Mouse (Mus musculus) liver, adult 2 months (tissue): ENCODE measurements around the gene Map3k12. TPM values are rescaled to one million over a fixed set of nuclear protein-coding genes. Genes with fewer than 3 reads are reported as not detected.

Source experiments
- DNase-seq: peaks from one replicate; pipeline ENCODE4 v3.0.0-alpha.2; 2011; ENCODE audit warnings: low read depth, low spot score; ENCODE audit errors: extremely low read depth
- H3K27ac ChIP-seq: fragments of 200-500 bp; replicated peaks from 2 replicates; pipeline ENCODE4 v1.5.1; 2012; ENCODE audit warnings: low read depth, mild to moderate bottlenecking, control low read depth, inconsistent platforms, low read length; ENCODE audit not compliant: insufficient read depth
- H3K27me3 ChIP-seq: fragments of 200-500 bp; 2 replicates; pipeline ENCODE4 v1.6.1; 2012; ENCODE audit warnings: mild to moderate bottlenecking, moderate library complexity, low read length, inconsistent platforms; ENCODE audit not compliant: control insufficient read depth, insufficient read depth
- H3K36me3 ChIP-seq: fragments of 200-500 bp; 2 replicates; pipeline ENCODE4 v1.6.1; 2012; ENCODE audit warnings: low read length, inconsistent platforms; ENCODE audit not compliant: control insufficient read depth, insufficient read depth
- H3K4me1 ChIP-seq: fragments of 200-500 bp; 2 replicates; pipeline ENCODE4 v1.6.1; 2011; ENCODE audit warnings: low read length; ENCODE audit not compliant: control insufficient read depth, insufficient read depth
- H3K4me3 ChIP-seq: fragments of 200-500 bp; 2 replicates; pipeline ENCODE4 v1.5.1; 2011; ENCODE audit warnings: low read depth, mild to moderate bottlenecking, control low read depth, low read length, moderate library complexity; ENCODE audit not compliant: insufficient read depth
- H3K79me2 ChIP-seq: fragments of 200-500 bp; 2 replicates; pipeline ENCODE4 v1.6.1; 2012; ENCODE audit warnings: inconsistent platforms, mild to moderate bottlenecking, low read length, moderate library complexity; ENCODE audit not compliant: control insufficient read depth, insufficient read depth
- H3K9ac ChIP-seq: fragments of 200-500 bp; 2 replicates; pipeline ENCODE4 v1.6.1; 2012; ENCODE audit warnings: low read depth, mild to moderate bottlenecking, control low read depth, inconsistent platforms, low read length
- CTCF ChIP-seq: fragments of 200-500 bp; IDR thresholded peaks from 2 replicates; pipeline ENCODE4 v1.5.1; 2011; ENCODE audit warnings: low read depth, low read length, control low read depth
- POLR2A ChIP-seq: fragments of 200-500 bp; IDR thresholded peaks from 2 replicates; pipeline ENCODE4 v1.6.1; 2011; ENCODE audit warnings: low read length, control low read depth; ENCODE audit not compliant: insufficient read depth; ENCODE audit errors: extremely low read depth
- WGBS: fragments of 180-500 bp; shearing (Covaris S2); methylation state at CpG from one replicate; pipeline ENCODE4 v1.1.7; 2018; 5-methylcytosine and 5-hydroxymethylcytosine counted together
- polyA plus RNA-seq: library from polyadenylated mRNA; depleted of rRNA; stranded (reverse); fragments of >200 nt; gene quantifications from 2 replicates; pipeline ENCODE4 v1.2.3, GENCODE M21; 2012
- total RNA-seq: library from RNA; depleted of rRNA; stranded (reverse); fragments of >200 nt; gene quantifications from 2 replicates; pipeline ENCODE4 v1.2.3, GENCODE M21; 2014

The Map3k12 gene
- total and polyA plus RNA-seq, 2 experiments, result 0.43 to 0.46 TPM

- no peak overlapping the region for H3K9ac ChIP-seq
- H3K4me3 ChIP-seq, result no peak overlapping the region
- H3K4me1 ChIP-seq, result peaks cover 4% of the 10 kb centered on the region
- H3K79me2 ChIP-seq, result no peaks in the 10 kb centered on the region
- DNase-seq, result no peak
- peaks cover 5% of the 10 kb centered on the region for H3K36me3 ChIP-seq
- no peaks in the 10 kb centered on the region for H3K27me3 ChIP-seq
- H3K27ac ChIP-seq, result no peak overlapping the region
- TF ChIP-seq CTCF (no peak), POLR2A (no peak)
Measured at GRCm38 (mm10) chr15:102507561-102507960, 9.3 kb downstream of the Map3k12 start.

GRCm38 (mm10) chr15:102506864-102507263 is 10.0 kb downstream of the Map3k12 start:
- no peak for DNase-seq
- H3K36me3 ChIP-seq, result peaks cover 5% of the 10 kb centered on the region
- no peak overlapping the region for H3K27ac ChIP-seq
- no peak overlapping the region for H3K9ac ChIP-seq
- no peaks in the 10 kb centered on the region for H3K79me2 ChIP-seq
- peaks cover 4% of the 10 kb centered on the region for H3K4me1 ChIP-seq
- H3K4me3 ChIP-seq, result no peak overlapping the region
- WGBS, result 94% methylated on average over 1 of the region's 1 CpGs
- no peaks in the 10 kb centered on the region for H3K27me3 ChIP-seq
- TF ChIP-seq CTCF (no peak), POLR2A (no peak)

- TF ChIP-seq CTCF (no peak), POLR2A (no peak)
- H3K36me3 ChIP-seq, result peaks cover 5% of the 10 kb centered on the region
- 18% methylated on average over 2 of the region's 2 CpGs for WGBS
- no peak overlapping the region for H3K27ac ChIP-seq
- H3K9ac ChIP-seq, result no peak overlapping the region
- H3K79me2 ChIP-seq, result no peaks in the 10 kb centered on the region
- DNase-seq, result no peak
- no peak overlapping the region for H3K4me3 ChIP-seq
- peaks cover 4% of the 10 kb centered on the region for H3K4me1 ChIP-seq
- H3K27me3 ChIP-seq, result no peaks in the 10 kb centered on the region
Measured at GRCm38 (mm10) chr15:102506464-102506830, 10.4 kb downstream of the Map3k12 start.

- Histone ChIP-seq H3K4me3 (no peak overlapping the region), H3K27me3 (no peaks in the 10 kb centered on the region), H3K79me2 (no peaks in the 10 kb centered on the region), H3K36me3 (peaks cover 9% of the 10 kb centered on the region), H3K4me1 (peaks cover 4% of the 10 kb centered on the region), H3K9ac (no peak overlapping the region), H3K27ac (no peak overlapping the region)
- DNase-seq, result no peak
- 79% methylated on average over 9 of the region's 9 CpGs for WGBS
- TF ChIP-seq CTCF (no peak), POLR2A (no peak)
Measured at GRCm38 (mm10) chr15:102505770-102506463, 10.9 kb downstream of the Map3k12 start.

GRCm38 (mm10) chr15:102505073-102505769 is 11.6 kb downstream of the Map3k12 start:
- Histone ChIP-seq H3K79me2 (no peaks in the 10 kb centered on the region), H3K27me3 (no peaks in the 10 kb centered on the region), H3K36me3 (peaks cover 13% of the 10 kb centered on the region), H3K9ac (no peak overlapping the region), H3K4me1 (peaks cover 2% of the 10 kb centered on the region), H3K4me3 (no peak overlapping the region), H3K27ac (no peak overlapping the region)
- 76% methylated on average over 12 of the region's 12 CpGs for WGBS
- DNase-seq, result no peak
- TF ChIP-seq POLR2A (no peak), CTCF (no peak)
